Mouse (Mus musculus) stomach, postnatal 0 days (tissue): ENCODE measurements around the gene Tnnt1. TPM values are rescaled to one million over a fixed set of nuclear protein-coding genes. Genes with fewer than 3 reads are reported as not detected.
A peak's percentile ranks its signal among the peaks of the same experiment; 100 is the strongest.

Source experiments
- ATAC-seq: fragments of 200-750 bp; cut with Nextera tagmentation; 2 replicates; pipeline ENCODE4 v1.8.0; 2017; ENCODE audit not compliant: low FRiP score, low TSS enrichment
- DNase-seq: peaks from one replicate; pipeline ENCODE4 v3.0.0-alpha.2; 2016; ENCODE audit warnings: low spot score
- H3K27ac ChIP-seq: fragments of 300-500 bp; sonication (generic); replicated peaks from 2 replicates; pipeline ENCODE4 v1.5.1; 2014; ENCODE audit warnings: mild to moderate bottlenecking, control low read depth
- H3K27me3 ChIP-seq: fragments of 300-500 bp; sonication (generic); 2 replicates; pipeline ENCODE4 v1.6.1; 2014; ENCODE audit warnings: low read length; ENCODE audit not compliant: control insufficient read depth, insufficient read depth
- H3K36me3 ChIP-seq: fragments of 300-500 bp; sonication (generic); 2 replicates; pipeline ENCODE4 v1.6.1; 2014; ENCODE audit warnings: low read length, mixed read lengths; ENCODE audit not compliant: control insufficient read depth, insufficient read depth
- H3K4me1 ChIP-seq: fragments of 300-500 bp; sonication (generic); replicated peaks from 2 replicates; pipeline ENCODE4 v1.6.1; 2014; ENCODE audit warnings: antibody characterized with exemption; ENCODE audit not compliant: control insufficient read depth, insufficient read depth
- H3K4me2 ChIP-seq: fragments of 300-500 bp; sonication (generic); replicated peaks from 2 replicates; pipeline ENCODE4 v1.6.1; 2014; ENCODE audit warnings: low read depth, mild to moderate bottlenecking, control low read depth, moderate library complexity
- H3K4me3 ChIP-seq: fragments of 300-500 bp; sonication (generic); 2 replicates; pipeline ENCODE4 v1.5.1; 2014; ENCODE audit warnings: low read depth, low read length, control low read depth
- H3K9ac ChIP-seq: fragments of 300-500 bp; sonication (generic); 2 replicates; pipeline ENCODE4 v1.6.1; 2014; ENCODE audit warnings: mild to moderate bottlenecking, low read length, control low read depth, mixed read lengths
- H3K9me3 ChIP-seq: fragments of 300-500 bp; sonication (generic); 2 replicates; pipeline ENCODE4 v1.6.1; 2016; ENCODE audit warnings: low read length; ENCODE audit not compliant: control insufficient read depth
- CTCF ChIP-seq: IDR thresholded peaks from 2 replicates; pipeline ENCODE4 v1.5.1; 2016; ENCODE audit warnings: antibody characterized with exemption, low read depth, mild to moderate bottlenecking, moderate library complexity
- EP300 ChIP-seq: optimal IDR thresholded peaks from 2 replicates; pipeline ENCODE3; 2016; ENCODE audit warnings: antibody characterized with exemption
- WGBS: fragments of 180-500 bp; shearing (Covaris S2); extraction: QIAGEN DNeasy Blood & Tissue Kit; methylation state at CpG from one replicate; pipeline ENCODE4 v1.1.7; 2014; 5-methylcytosine and 5-hydroxymethylcytosine counted together
- polyA plus RNA-seq: library from polyadenylated mRNA; unstranded; fragments of >200 nt; fragmentation: Nextera tagmentation; extraction: Ambion mirVana; gene quantifications from 2 replicates; pipeline ENCODE4 v1.2.1, GENCODE M21; 2015

Tnnt1 gene
- polyA plus RNA-seq, 1 experiment from 2014 or later, result 15.5 TPM

DNA sequence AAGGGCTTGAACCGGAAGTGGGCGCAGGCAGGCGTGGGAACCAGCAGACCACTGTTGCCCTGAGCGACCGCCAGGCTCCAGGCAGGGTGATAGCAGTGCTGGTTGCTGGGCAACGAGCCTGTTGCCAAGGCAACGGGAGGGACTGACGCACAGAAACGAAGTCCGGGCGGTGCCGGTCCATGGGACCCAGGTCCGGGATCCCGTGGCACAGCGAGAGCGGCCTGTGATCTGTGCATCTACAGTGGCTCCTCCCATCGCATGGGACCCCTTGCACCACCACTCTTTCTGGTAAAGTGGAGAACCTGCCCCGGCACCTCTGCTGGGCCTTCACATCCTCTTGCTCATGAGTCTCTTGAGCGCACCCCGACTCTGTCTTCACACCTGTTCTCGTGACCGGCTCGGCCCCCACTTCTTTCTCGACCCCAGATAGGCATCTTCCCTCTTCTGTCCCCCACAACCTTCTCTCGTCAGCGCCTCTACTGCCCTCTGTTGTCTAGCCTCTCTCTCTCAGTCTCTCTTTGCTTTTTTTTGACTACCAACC lies 30.5 kb upstream of the Tnnt1 start:
- H3K4me1 ChIP-seq, result no peaks in the 10 kb centered on the region
- H3K4me2 ChIP-seq, result peak overlapping the region; percentile 53
- H3K9ac ChIP-seq, result no peak overlapping the region
- H3K9me3 ChIP-seq, result no peaks in the 10 kb centered on the region
- TF ChIP-seq CTCF (peak; percentile 29; the same call in 1 of the 2 replicates), EP300 (no peak)
- H3K4me3 ChIP-seq, result peak overlapping the region; percentile 24; the same call in 1 of the 2 replicates
- 4% methylated on average over 26 of the region's 26 CpGs for WGBS
- no peaks in the 10 kb centered on the region for H3K27me3 ChIP-seq
- H3K36me3 ChIP-seq, result no peaks in the 10 kb centered on the region
- DNase-seq, result peak; percentile 59
- peak; percentile 68 for ATAC-seq
- no peak overlapping the region for H3K27ac ChIP-seq

DNA sequence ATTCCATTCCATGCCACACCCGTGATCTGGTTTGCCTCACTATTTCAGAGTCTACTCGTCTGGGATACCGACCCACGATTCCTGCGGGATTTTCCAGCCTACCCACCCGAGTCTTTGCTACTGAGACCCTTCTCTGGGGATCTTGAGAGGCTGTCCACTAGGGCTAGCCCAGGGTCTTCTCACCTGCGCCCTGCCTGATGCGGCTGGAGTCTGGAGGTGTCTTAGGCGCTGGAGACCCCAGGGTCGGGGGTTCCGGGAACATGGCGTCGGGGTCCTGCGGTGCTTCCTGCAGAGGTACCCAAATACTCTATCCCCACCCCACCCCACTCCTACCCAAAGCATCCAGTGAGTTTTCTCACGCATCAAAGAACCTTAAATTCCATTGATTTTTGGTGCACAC lies 29.9 kb upstream of the Tnnt1 start:
- no peak for DNase-seq
- TF ChIP-seq CTCF, result no peak
- no peak for TF ChIP-seq EP300

GRCm38 (mm10) chr7:4542013-4542412 lies 25.8 kb upstream of the Tnnt1 start:
- 46% methylated on average over 17 of the region's 17 CpGs for WGBS
- Histone ChIP-seq H3K4me2 (no peak overlapping the region), H3K36me3 (no peaks in the 10 kb centered on the region), H3K9ac (no peak overlapping the region), H3K4me3 (no peak overlapping the region), H3K9me3 (no peaks in the 10 kb centered on the region), H3K27me3 (no peaks in the 10 kb centered on the region), H3K4me1 (no peaks in the 10 kb centered on the region), H3K27ac (no peak overlapping the region)
- TF ChIP-seq CTCF (no peak), EP300 (no peak)
- DNase-seq (no peak), ATAC-seq (no peak)

More for the DNA sequence above, 29.9 kb upstream of the Tnnt1 start:
- Histone ChIP-seq H3K36me3 (no peaks in the 10 kb centered on the region), H3K4me3 (no peak overlapping the region), H3K4me1 (no peaks in the 10 kb centered on the region), H3K27me3 (no peaks in the 10 kb centered on the region), H3K9me3 (no peaks in the 10 kb centered on the region), H3K9ac (no peak overlapping the region), H3K27ac (no peak overlapping the region), H3K4me2 (no peak overlapping the region)
- 74% methylated on average over 15 of the region's 15 CpGs for WGBS
- ATAC-seq, result no peak

GRCm38 (mm10) chr7:4541344-4541743 lies 25.2 kb upstream of the Tnnt1 start:
- no peaks in the 10 kb centered on the region for H3K36me3 ChIP-seq
- TF ChIP-seq CTCF, result no peak
- no peak for TF ChIP-seq EP300
- H3K4me3 ChIP-seq, result no peak overlapping the region
- H3K4me1 ChIP-seq, result no peaks in the 10 kb centered on the region
- H3K9me3 ChIP-seq, result no peaks in the 10 kb centered on the region
- ATAC-seq (no peak), DNase-seq (no peak)
- H3K4me2 ChIP-seq, result no peak overlapping the region
- no peak overlapping the region for H3K27ac ChIP-seq
- no peaks in the 10 kb centered on the region for H3K27me3 ChIP-seq
- H3K9ac ChIP-seq, result no peak overlapping the region
- 62% methylated on average over 5 of the region's 5 CpGs for WGBS

- Histone ChIP-seq H3K9ac (no peak overlapping the region), H3K27ac (no peak overlapping the region), H3K9me3 (no peaks in the 10 kb centered on the region), H3K4me2 (no peak overlapping the region), H3K4me1 (no peaks in the 10 kb centered on the region), H3K4me3 (no peak overlapping the region), H3K36me3 (no peaks in the 10 kb centered on the region), H3K27me3 (no peaks in the 10 kb centered on the region)
- ATAC-seq (no peak), DNase-seq (no peak)
- no peak for TF ChIP-seq CTCF
- TF ChIP-seq EP300, result no peak
- 63% methylated on average over 2 of the region's 2 CpGs for WGBS
Measured at GRCm38 (mm10) chr7:4539019-4539418, 22.8 kb upstream of the Tnnt1 start.

DNA sequence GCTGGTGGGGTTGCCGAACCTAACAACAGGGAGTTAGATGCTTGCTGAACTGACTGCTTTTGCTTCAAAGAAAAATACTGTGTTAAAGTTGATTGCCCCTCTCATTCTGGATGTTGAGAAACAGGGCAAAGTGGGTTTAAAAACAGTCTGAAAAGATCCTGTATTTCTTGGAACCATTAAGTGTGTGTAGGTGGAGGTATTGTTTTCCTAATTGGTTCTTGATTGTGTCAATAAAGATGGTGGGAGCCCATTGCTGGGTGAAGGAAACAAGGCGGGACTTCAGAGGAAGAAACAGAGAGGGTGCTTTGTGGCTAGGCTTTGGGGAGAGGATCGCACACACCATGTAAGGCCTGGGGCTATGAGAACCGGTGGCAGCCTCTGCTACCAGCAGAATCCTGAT lies 21.0 kb upstream of the Tnnt1 start:
- H3K4me3 ChIP-seq, result no peak overlapping the region
- no peaks in the 10 kb centered on the region for H3K36me3 ChIP-seq
- no peaks in the 10 kb centered on the region for H3K27me3 ChIP-seq
- H3K9me3 ChIP-seq, result no peaks in the 10 kb centered on the region
- WGBS, result 44% methylated on average over 4 of the region's 4 CpGs
- H3K27ac ChIP-seq, result no peak overlapping the region
- H3K9ac ChIP-seq, result no peak overlapping the region
- ATAC-seq, result no peak
- no peaks in the 10 kb centered on the region for H3K4me1 ChIP-seq
- no peak for DNase-seq
- TF ChIP-seq EP300 (no peak), CTCF (no peak)
- H3K4me2 ChIP-seq, result no peak overlapping the region
